Mouse (Mus musculus) heart, postnatal 0 days (tissue): Measurements from ENCODE around the gene Eid2.

Experiments used
- CTCF ChIP-seq: IDR thresholded peaks from 2 replicates; pipeline ENCODE4 v1.5.1; 2016; ENCODE audit warnings: antibody characterized with exemption, control low read depth, low read depth
- EP300 ChIP-seq: IDR thresholded peaks from 2 replicates; pipeline ENCODE4 v1.6.1; 2016; ENCODE audit warnings: antibody characterized with exemption, low read depth

- no peak for TF ChIP-seq CTCF
- no peak for TF ChIP-seq EP300
These were observed 406 bp downstream of the Eid2 start for GRCm38 (mm10) chr7:28268042-28268531.
